Mouse (Mus musculus): ENCODE measurements around the gene Psmd13. TPM values are rescaled to one million over a fixed set of nuclear protein-coding genes. Genes with fewer than 3 reads are reported as not detected.

The Psmd13 gene
- total RNA-seq (2018; cell fraction: chromatin; rRNA removed): 100 to 1,000 TPM in 10 of 26 experiments, 10 to 100 TPM in 16; 28.9 to 116 (median 90.9) TPM
- total RNA-seq (2018; cell fraction: cytosol; rRNA removed): 100 to 1,000 TPM in 5 of 26 experiments, 10 to 100 TPM in 21; 63.6 to 113 (median 82.2) TPM
- total RNA-seq (2018; cell fraction: nucleus; rRNA removed): 100 to 1,000 TPM in 3 of 26 experiments, 10 to 100 TPM in 23; 38.2 to 110 (median 77.6) TPM
- 77.6 to 104 TPM (median 78.6 TPM) in 3 replicates for polyA plus RNA-seq (2018)

DNA sequence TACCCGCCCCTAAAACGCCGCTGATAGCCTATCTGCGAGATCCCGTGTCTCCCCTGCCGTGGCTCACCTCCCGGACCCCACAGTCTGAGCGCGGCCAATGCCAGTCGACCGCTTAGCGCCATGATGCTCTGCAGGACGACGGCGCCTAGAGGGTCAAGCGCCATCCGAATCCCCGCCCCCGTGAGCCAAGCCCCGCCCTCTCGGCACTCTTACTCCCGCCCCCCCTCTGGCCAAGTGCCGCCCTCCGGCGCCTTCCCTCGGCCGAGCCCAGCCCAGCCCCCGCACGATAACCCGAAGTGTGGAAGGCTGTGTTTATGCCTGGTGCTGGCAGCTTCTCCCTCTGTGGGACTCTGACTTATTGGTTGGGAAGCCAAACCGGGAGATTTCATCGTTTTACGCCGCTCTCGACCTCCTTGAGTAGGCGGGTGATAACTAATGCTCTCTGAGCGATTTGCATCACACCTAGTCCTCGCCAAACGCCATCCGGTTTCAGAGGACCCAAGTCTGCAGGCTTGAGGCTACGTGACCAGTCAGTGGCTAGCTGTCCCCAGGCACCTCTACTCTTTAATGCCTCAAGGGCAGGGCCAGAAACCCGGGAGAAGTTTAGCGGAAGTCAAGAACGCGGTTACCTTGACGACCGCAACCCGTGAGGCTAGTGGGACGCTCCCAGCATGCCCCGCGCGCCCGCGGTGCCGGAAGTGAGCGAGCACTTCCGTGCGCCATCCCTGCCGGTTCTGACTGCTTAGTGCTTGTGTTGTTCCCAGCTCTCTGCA, at the start of gene Psmd13, which contains the start of gene Sirt3:
Gene Psmd13 (plus strand): TSS at position 273 of the 773 bp plus-strand sequence.
Gene Sirt3 (minus strand): TSS at position 614 of the 773 bp plus-strand sequence.
- peak within 1 kb of the TSS; percentile 100 for H3K4me3 ChIP-seq (ENCODE audit: inconsistent target)
- under 1% methylated on average over 59 of the region's 59 CpGs for WGBS (ENCODE audit: missing documents)
- H3K36me3 ChIP-seq (ENCODE audit: inconsistent target): peaks cover 21% of the 10 kb centered on the region; the same call in 1 of the 2 replicates
- H3K27ac ChIP-seq: peak within 1 kb of the TSS; percentile 90
- H3K79me2 ChIP-seq (ENCODE audit: inconsistent target): peaks cover 85% of the 10 kb centered on the region

GRCm38 (mm10) chr7:140833341-140833740, 48.4 kb upstream of the Psmd13 start:
- 98% methylated on average over 4 of the region's 4 CpGs for WGBS (ENCODE audit: missing documents)
- Histone ChIP-seq H3K27ac (no peak overlapping the region), H3K79me2 (ENCODE audit: inconsistent target) (no peaks in the 10 kb centered on the region), H3K36me3 (ENCODE audit: inconsistent target) (no peaks in the 10 kb centered on the region), H3K4me3 (ENCODE audit: inconsistent target) (no peak overlapping the region)

DNA sequence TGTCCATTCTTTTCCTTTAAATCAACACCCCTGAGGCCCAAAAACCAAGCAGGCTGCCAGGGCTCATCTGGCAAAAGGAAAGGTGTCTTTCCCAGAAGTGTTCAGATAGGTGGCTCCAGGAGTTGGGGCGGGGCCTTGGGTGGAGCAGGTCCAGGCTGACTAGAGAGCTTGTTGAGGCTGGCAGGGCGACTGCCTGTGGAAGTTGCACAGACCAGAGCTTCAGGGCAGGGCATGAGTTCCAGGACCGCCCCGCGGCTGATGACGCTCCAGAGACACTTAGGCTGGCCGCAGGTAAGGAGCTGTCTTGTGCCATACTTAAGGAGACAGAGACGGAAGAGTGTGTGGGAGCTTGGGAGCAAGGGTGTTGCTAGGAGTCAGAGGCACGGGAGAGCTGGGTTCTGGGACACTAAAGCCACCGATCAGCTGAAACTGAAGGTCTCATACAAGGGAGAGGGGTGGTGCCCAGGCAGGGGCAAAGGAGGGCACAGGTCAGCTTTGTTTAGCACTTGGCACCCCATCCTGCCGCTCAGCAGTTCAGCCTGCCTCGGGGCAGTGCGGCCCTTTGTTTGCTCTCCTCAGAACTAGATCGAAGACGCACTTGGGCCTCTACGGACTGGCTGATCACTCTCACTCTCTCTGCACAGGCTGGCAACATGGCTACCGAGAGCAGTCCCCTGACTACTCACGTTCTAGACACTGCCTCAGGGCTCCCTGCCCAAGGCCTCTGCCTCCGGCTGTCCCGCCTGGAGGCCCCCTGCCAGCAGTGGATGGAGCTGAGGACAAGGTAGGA, 46.6 kb upstream of the Psmd13 start, which contains the start of gene Urah:
Gene Urah (plus strand): TSS at position 51 of the 790 bp plus-strand sequence.
- 89% methylated on average over 20 of the region's 20 CpGs for WGBS (ENCODE audit: missing documents)
- no peak within 1 kb of the TSS for H3K27ac ChIP-seq
- H3K36me3 ChIP-seq (ENCODE audit: inconsistent target): no peaks in the 10 kb centered on the region
- no peak within 1 kb of the TSS for H3K4me3 ChIP-seq (ENCODE audit: inconsistent target)
- no peaks in the 10 kb centered on the region for H3K79me2 ChIP-seq (ENCODE audit: inconsistent target)

- no peak overlapping the region for H3K27ac ChIP-seq
- WGBS (ENCODE audit: missing documents): 97% methylated on average over 2 of the region's 2 CpGs
- H3K36me3 ChIP-seq (ENCODE audit: inconsistent target): no peaks in the 10 kb centered on the region
- no peak overlapping the region for H3K4me3 ChIP-seq (ENCODE audit: inconsistent target)
- no peaks in the 10 kb centered on the region for H3K79me2 ChIP-seq (ENCODE audit: inconsistent target)
These were observed 46.0 kb upstream of the Psmd13 start for GRCm38 (mm10) chr7:140835758-140836087.

GRCm38 (mm10) chr7:140836243-140837115, 45.3 kb upstream of the Psmd13 start:
- Histone ChIP-seq H3K4me3 (ENCODE audit: inconsistent target) (no peak overlapping the region), H3K79me2 (ENCODE audit: inconsistent target) (no peaks in the 10 kb centered on the region), H3K36me3 (ENCODE audit: inconsistent target) (no peaks in the 10 kb centered on the region), H3K27ac (no peak overlapping the region)
- WGBS (ENCODE audit: missing documents): 94% methylated on average over 9 of the region's 9 CpGs

DNA sequence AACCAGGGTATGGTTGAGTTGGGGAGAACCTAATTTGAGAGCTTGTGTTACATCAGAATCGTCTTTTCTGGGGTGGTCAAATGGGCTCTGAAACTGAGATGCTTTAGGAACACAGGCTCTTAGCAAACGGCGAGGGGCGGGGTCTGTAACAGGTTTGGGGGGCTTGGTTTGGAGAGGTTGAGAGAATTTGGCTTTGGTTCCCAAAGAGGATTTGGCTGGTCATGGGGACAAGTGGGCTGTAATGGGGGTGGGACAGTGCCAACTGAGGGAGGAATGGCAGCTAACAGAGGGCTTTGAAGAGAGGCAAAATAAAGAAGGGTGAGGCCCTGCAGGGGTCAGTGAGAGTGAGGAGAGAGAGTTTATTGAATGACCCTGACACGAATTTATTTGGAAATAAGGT, 42.2 kb upstream of the Psmd13 start:
- no peak overlapping the region for H3K27ac ChIP-seq
- no peaks in the 10 kb centered on the region for H3K36me3 ChIP-seq (ENCODE audit: inconsistent target)
- H3K4me3 ChIP-seq (ENCODE audit: inconsistent target): no peak overlapping the region
- no peaks in the 10 kb centered on the region for H3K79me2 ChIP-seq (ENCODE audit: inconsistent target)
- 72% methylated on average over 5 of the region's 5 CpGs for WGBS (ENCODE audit: missing documents)

DNA sequence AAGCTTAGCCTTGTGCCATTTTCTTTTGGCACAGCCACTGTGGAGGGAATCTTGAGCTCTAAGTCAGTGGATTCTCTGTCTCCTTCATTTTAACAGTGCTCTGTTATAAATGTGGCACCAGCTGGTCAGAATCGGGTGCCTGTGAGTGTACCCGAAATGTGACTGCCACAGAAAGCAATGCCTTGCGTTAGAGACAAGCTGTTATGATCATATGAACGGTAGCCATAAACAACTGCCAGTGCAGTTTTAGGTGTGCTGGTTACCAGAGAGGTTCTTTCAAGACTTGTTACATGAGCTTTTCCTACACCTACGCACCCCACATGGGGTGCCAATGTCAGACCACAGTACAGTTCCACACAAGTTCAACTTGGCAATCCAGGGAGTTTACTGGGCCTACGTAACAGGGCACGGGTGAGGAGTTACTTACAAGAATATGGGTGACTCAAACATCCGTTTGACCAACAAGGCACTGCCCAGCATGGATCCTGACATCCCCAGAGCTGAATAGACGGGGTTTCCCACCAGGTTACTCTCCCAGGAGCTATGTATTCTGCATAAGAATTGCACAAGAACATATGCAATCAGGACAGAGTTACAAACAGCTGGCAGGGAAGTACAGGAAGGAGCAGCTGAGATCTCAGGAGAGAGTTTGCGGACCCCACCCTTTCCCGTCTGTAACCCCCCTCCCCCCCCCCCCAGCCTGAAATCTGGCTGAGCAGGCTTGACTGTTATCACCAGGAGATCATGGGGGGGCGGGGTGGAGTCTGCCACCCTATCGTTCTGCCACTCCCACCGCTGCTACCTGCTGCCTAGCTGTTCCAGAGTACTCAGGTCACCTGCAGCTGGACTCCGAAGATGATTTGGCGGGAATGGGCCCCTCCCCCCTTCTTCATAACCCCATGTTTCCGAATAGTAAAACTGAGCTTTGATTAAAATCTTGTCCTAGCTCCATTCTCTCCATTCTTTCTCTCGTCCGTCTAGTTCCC, 40.7 kb upstream of the Psmd13 start:
- Histone ChIP-seq H3K4me3 (ENCODE audit: inconsistent target) (no peak overlapping the region), H3K36me3 (ENCODE audit: inconsistent target) (no peaks in the 10 kb centered on the region), H3K79me2 (ENCODE audit: inconsistent target) (no peaks in the 10 kb centered on the region), H3K27ac (no peak overlapping the region)
- 59% methylated on average over 18 of the region's 19 CpGs for WGBS (ENCODE audit: missing documents)

DNA sequence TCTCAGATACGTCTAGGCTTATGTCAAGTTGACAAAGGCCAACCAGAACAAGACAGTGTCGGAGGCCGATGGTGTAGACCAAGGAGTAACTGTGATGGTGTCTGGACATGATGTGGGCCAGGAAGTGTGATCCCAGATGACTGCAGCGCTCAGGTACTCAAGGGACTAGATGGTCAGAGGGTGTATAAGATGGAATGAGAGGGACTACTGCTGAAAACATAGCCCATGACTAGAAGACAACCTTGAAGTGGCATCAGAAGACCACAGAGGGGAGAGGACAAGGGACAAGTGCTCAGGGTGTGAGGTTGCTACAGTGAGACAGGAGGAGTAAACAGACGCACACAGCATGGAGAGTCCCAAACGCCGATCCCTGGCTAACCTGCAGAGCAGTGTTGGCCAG, 38.0 kb upstream of the Psmd13 start:
- no peak overlapping the region for H3K27ac ChIP-seq
- no peak overlapping the region for H3K4me3 ChIP-seq (ENCODE audit: inconsistent target)
- WGBS (ENCODE audit: missing documents): 90% methylated on average over 7 of the region's 7 CpGs
- no peaks in the 10 kb centered on the region for H3K79me2 ChIP-seq (ENCODE audit: inconsistent target)
- no peaks in the 10 kb centered on the region for H3K36me3 ChIP-seq (ENCODE audit: inconsistent target)

- WGBS (ENCODE audit: missing documents): 38% methylated on average over 14 of the region's 14 CpGs
- Histone ChIP-seq H3K27ac (no peak within 1 kb of the TSS), H3K36me3 (ENCODE audit: inconsistent target) (no peaks in the 10 kb centered on the region), H3K4me3 (ENCODE audit: inconsistent target) (no peak within 1 kb of the TSS), H3K79me2 (ENCODE audit: inconsistent target) (no peaks in the 10 kb centered on the region)
These were observed 36.7 kb upstream of the Psmd13 start, which contains the start of gene Scgb1c1 for GRCm38 (mm10) chr7:140844905-140845665. Gene Scgb1c1 (plus strand): TSS chr7:140845547.

- WGBS (ENCODE audit: missing documents): 67% methylated on average over 4 of the region's 4 CpGs
- H3K4me3 ChIP-seq (ENCODE audit: inconsistent target): no peak overlapping the region
- no peaks in the 10 kb centered on the region for H3K79me2 ChIP-seq (ENCODE audit: inconsistent target)
- no peaks in the 10 kb centered on the region for H3K36me3 ChIP-seq (ENCODE audit: inconsistent target)
- H3K27ac ChIP-seq: no peak overlapping the region
These were observed 36.1 kb upstream of the Psmd13 start for GRCm38 (mm10) chr7:140845683-140846082.

DNA sequence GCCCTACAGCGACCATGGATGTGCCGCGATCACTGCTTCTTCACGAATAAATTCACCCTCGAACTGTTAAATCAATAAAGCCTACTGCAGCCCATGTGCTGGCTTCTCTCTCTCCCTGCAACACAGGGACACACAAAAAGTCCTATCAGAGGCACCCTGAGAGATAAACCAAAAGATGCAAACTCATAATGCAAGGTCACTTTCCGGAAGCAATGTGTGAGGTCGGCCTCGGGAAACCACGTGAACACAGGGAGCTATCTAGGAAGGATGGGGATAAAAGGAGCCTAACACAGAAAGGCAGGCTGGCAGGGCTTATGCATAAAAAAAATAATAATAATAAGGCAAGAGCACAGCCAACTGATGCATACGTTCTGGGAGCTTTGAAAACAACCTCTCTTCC, 35.1 kb upstream of the Psmd13 start:
- H3K4me3 ChIP-seq (ENCODE audit: inconsistent target): no peak overlapping the region
- H3K79me2 ChIP-seq (ENCODE audit: inconsistent target): no peaks in the 10 kb centered on the region
- H3K36me3 ChIP-seq (ENCODE audit: inconsistent target): no peaks in the 10 kb centered on the region
- H3K27ac ChIP-seq: no peak overlapping the region
- 84% methylated on average over 10 of the region's 10 CpGs for WGBS (ENCODE audit: missing documents)

GRCm38 (mm10) chr7:140847755-140848580, 33.8 kb upstream of the Psmd13 start, which contains the start of gene Odf3:
Gene Odf3 (plus strand): TSS chr7:140847805.
- WGBS (ENCODE audit: missing documents): 83% methylated on average over 11 of the region's 11 CpGs

More at GRCm38 (mm10) chr7:140847755-140848580, 33.8 kb upstream of the Psmd13 start, which contains the start of gene Odf3:
- Histone ChIP-seq H3K27ac (no peak within 1 kb of the TSS), H3K36me3 (ENCODE audit: inconsistent target) (peaks cover 6% of the 10 kb centered on the region), H3K4me3 (ENCODE audit: inconsistent target) (no peak within 1 kb of the TSS), H3K79me2 (ENCODE audit: inconsistent target) (peaks cover 4% of the 10 kb centered on the region; the same call in 1 of the 2 replicates)
